Mouse (Mus musculus) gastrocnemius, postnatal 25 days (tissue): ENCODE data around the gene Eps8l3. TPM values are rescaled to one million over a fixed set of nuclear protein-coding genes. Genes with fewer than 3 reads are reported as not detected.

Experiments used
- total RNA-seq, 2 experiments: library from RNA; stranded (reverse); gene quantifications; 1 replicate in 1 of 2; 2 replicates in 1 of 2; pipeline ENCODE4 v1.2.3; 2021

Eps8l3 gene
- total RNA-seq, 2 experiments from 2014 or later = not detected

Other genes with a start within 250 kb of the Eps8l3 start
- not detected for gene Gm10961, start 245.9 kb upstream of the Eps8l3 start, total RNA-seq
- 10 to 100 TPM; 15.4 to 16.3 TPM for gene Strip1, start 245.5 kb upstream of the Eps8l3 start, total RNA-seq
- 10 to 100 TPM; 30.7 to 31.8 TPM for gene Ahcyl1, start 180.7 kb upstream of the Eps8l3 start, total RNA-seq
- gene Csf1, start 116.8 kb upstream of the Eps8l3 start, total RNA-seq = 10 to 100 TPM in 1 of 2 experiments, 1 to 10 TPM in 1; 9.5 to 10.6 TPM
- 10 to 100 TPM; 72.6 to 73.7 TPM for gene Gstm5, start 18.6 kb downstream of the Eps8l3 start, total RNA-seq
- gene Gstm7, start 54.6 kb downstream of the Eps8l3 start, total RNA-seq = 10 to 100 TPM; 14.2 to 15.0 TPM
- under 1 TPM; 0.38 to 1.00 TPM for gene Gstm6, start 66.5 kb downstream of the Eps8l3 start, total RNA-seq
- gene Gstm3, start 92.1 kb downstream of the Eps8l3 start, total RNA-seq = not detected
- 100 to 1,000 TPM in 1 of 2 experiments, 10 to 100 TPM in 1; 77.6 to 100 TPM for gene Gstm2, start 109.2 kb downstream of the Eps8l3 start, total RNA-seq
- gene Gstm1, start 140.7 kb downstream of the Eps8l3 start, total RNA-seq = 100 to 1,000 TPM; 153 to 158 TPM
- 10 to 100 TPM; 11.8 to 12.1 TPM for gene Gstm4, start 167.7 kb downstream of the Eps8l3 start, total RNA-seq
- gene Ampd2, start 209.4 kb downstream of the Eps8l3 start, total RNA-seq = 1 to 10 TPM; 3.5 to 5.5 TPM
- under 1 TPM in 1 of 2 experiments, not detected in 1; 0.15 TPM for gene Gnat2, start 215.6 kb downstream of the Eps8l3 start, total RNA-seq